Mouse (Mus musculus): Measurements from ENCODE around the gene Necab3.

GRCm38 (mm10) chr2:154555235-154555634 is 3.5 kb downstream of the Necab3 start:
- TF ChIP-seq ZNF384 (IDR thresholded peaks at IDR 0.05; ENCODE audit: low read depth, low read length) (no peak), CHD2 (IDR thresholded peaks at IDR 0.05; ENCODE audit: low read depth, low read length) (no peak), ZC3H11A (IDR thresholded peaks at IDR 0.05; ENCODE audit: borderline replicate concordance, low read depth, low read length) (no peak), MAFK (IDR thresholded peaks at IDR 0.05; ENCODE audit: insufficient read depth, low read depth, low read length) (no peak)
